Mouse (Mus musculus) left cerebral cortex, adult 18-20 months (tissue): Measurements from ENCODE around the gene 2310061N02Rik. TPM values are rescaled to one million over a fixed set of nuclear protein-coding genes. Genes with fewer than 3 reads are reported as not detected.
"Not testable (repeated sequence)": the region's sequence is repeated elsewhere in the genome, so short reads cannot be mapped to it uniquely, and the experiment has no call there.

Experiments used
- DNase-seq, 2 experiments: peaks; one replicate each; pipeline ENCODE4 v3.0.0; 2021 to 2022; ENCODE audit warnings: low spot score in 2 of 2, mixed read lengths in 1 of 2
- long read RNA-seq, 2 experiments: library from polyadenylated mRNA; stranded (forward); transcript quantifications; one replicate each; pipeline ENCODE4 v2.0.0; 2021
- total RNA-seq, 2 experiments: library from RNA; stranded (reverse); gene quantifications; 2 replicates each; pipeline ENCODE4 v1.2.3; 2021

Gene 2310061N02Rik
- not detected for total RNA-seq
- long read RNA-seq, experiment 1: 0 reads
- long read RNA-seq, experiment 2: 0 reads

GRCm38 (mm10) chr16:88707496-88708012 lies at the start of gene 2310061N02Rik:
Gene 2310061N02Rik, minus strand, starts transcription at chr16:88707962.
- DNase-seq: no peak

- not testable (repeated sequence) for DNase-seq
These were observed 43.8 kb upstream of the 2310061N02Rik start, which contains the start of gene Krtap13 for GRCm38 (mm10) chr16:88751535-88751934. Gene Krtap13, minus strand, starts transcription at chr16:88751635.

- DNase-seq: no peak
These were observed 40.2 kb upstream of the 2310061N02Rik start for GRCm38 (mm10) chr16:88747943-88748342.

- DNase-seq: no peak
These were observed 37.1 kb upstream of the 2310061N02Rik start for GRCm38 (mm10) chr16:88744750-88745340.

- no peak for DNase-seq
These were observed 27.6 kb upstream of the 2310061N02Rik start for GRCm38 (mm10) chr16:88735391-88735790.

- no peak for DNase-seq
These were observed 21.1 kb upstream of the 2310061N02Rik start, which contains the start of gene Krtap13-1 for GRCm38 (mm10) chr16:88728812-88729275. Gene Krtap13-1, plus strand, starts transcription at chr16:88728862.

- DNase-seq: no peak
These were observed 12.3 kb upstream of the 2310061N02Rik start for GRCm38 (mm10) chr16:88720031-88720430.

GRCm38 (mm10) chr16:88716549-88716948 lies 8.8 kb upstream of the 2310061N02Rik start:
- DNase-seq: no peak

- DNase-seq: no peak
These were observed 3.5 kb upstream of the 2310061N02Rik start for GRCm38 (mm10) chr16:88711245-88711644.

- DNase-seq: no peak
These were observed 3.0 kb upstream of the 2310061N02Rik start for GRCm38 (mm10) chr16:88710757-88711156.

GRCm38 (mm10) chr16:88701072-88701864 lies 6.5 kb downstream of the 2310061N02Rik start:
- no peak for DNase-seq

- no peak for DNase-seq
These were observed 11.5 kb downstream of the 2310061N02Rik start for GRCm38 (mm10) chr16:88696256-88696655.

- DNase-seq: no peak
These were observed 26.5 kb downstream of the 2310061N02Rik start for GRCm38 (mm10) chr16:88681282-88681681.

- no peak for DNase-seq
These were observed 28.7 kb downstream of the 2310061N02Rik start for GRCm38 (mm10) chr16:88679099-88679498.

GRCm38 (mm10) chr16:88671571-88671970 lies 36.2 kb downstream of the 2310061N02Rik start, which contains the start of gene Krtap27-1:
Gene Krtap27-1, minus strand, starts transcription at chr16:88671671.
- DNase-seq: no peak

GRCm38 (mm10) chr16:88657426-88657825 lies 50.3 kb downstream of the 2310061N02Rik start:
- DNase-seq: no peak

Other genes starting within 250 kb of the 2310061N02Rik start
- gene Cldn17, start 201.0 kb downstream of the 2310061N02Rik start, total RNA-seq: not detected
- gene Cldn8, start 144.8 kb downstream of the 2310061N02Rik start, total RNA-seq: not detected
- gene Krtap24-1, start 95.7 kb downstream of the 2310061N02Rik start, total RNA-seq: not detected
- gene 2310079G19Rik, start 80.3 kb downstream of the 2310061N02Rik start, total RNA-seq: not detected
- gene Krtap26-1, start 60.2 kb downstream of the 2310061N02Rik start, total RNA-seq: not detected
- not detected for gene Krtap27-1, start 36.3 kb downstream of the 2310061N02Rik start, total RNA-seq
- not detected for gene Krtap13-1, start 20.9 kb upstream of the 2310061N02Rik start, total RNA-seq
- not detected for gene Krtap13, start 43.7 kb upstream of the 2310061N02Rik start, total RNA-seq
- not detected for gene 2310034C09Rik, start 50.9 kb upstream of the 2310061N02Rik start, total RNA-seq
- not detected for gene 2310057N15Rik, start 66.2 kb upstream of the 2310061N02Rik start, total RNA-seq
- not detected for gene Gm5965, start 69.9 kb upstream of the 2310061N02Rik start, total RNA-seq
- not detected for gene Gm20741, start 104.3 kb upstream of the 2310061N02Rik start, total RNA-seq
- not detected for gene Krtap15, start 112.3 kb upstream of the 2310061N02Rik start, total RNA-seq
- gene Krtap14, start 118.2 kb upstream of the 2310061N02Rik start, total RNA-seq: not detected
- not detected for gene Krtap19-1, start 161.4 kb upstream of the 2310061N02Rik start, total RNA-seq
- gene Krtap19-2, start 166.3 kb upstream of the 2310061N02Rik start, total RNA-seq: not detected
- not detected for gene Krtap19-3, start 170.1 kb upstream of the 2310061N02Rik start, total RNA-seq
- not detected for gene Krtap19-4, start 177.1 kb upstream of the 2310061N02Rik start, total RNA-seq
- gene Krtap19-5, start 188.5 kb upstream of the 2310061N02Rik start, total RNA-seq: not detected
- gene Krtap19-9b, start 224.3 kb upstream of the 2310061N02Rik start, total RNA-seq: not detected